Mouse (Mus musculus) limb, embryonic 11.5 days (tissue): Measurements from ENCODE around the gene Metap1. TPM values are rescaled to one million over a fixed set of nuclear protein-coding genes. Genes with fewer than 3 reads are reported as not detected.

Experiments used
- ATAC-seq: fragments of 200-750 bp; cut with Nextera tagmentation; 2 replicates; pipeline ENCODE4 v1.8.0; 2017; ENCODE audit warnings: low read depth; ENCODE audit not compliant: insufficient number of reproducible peaks, low FRiP score, low TSS enrichment
- DNase-seq: peaks from one replicate; pipeline ENCODE4 v3.0.0-alpha.2; 2015; ENCODE audit warnings: low spot score
- H3K27ac ChIP-seq: fragments of 300-500 bp; sonication (generic); replicated peaks from 2 replicates; pipeline ENCODE4 v1.5.1; 2014; ENCODE audit warnings: low read depth, mild to moderate bottlenecking, low read length
- H3K27me3 ChIP-seq: fragments of 300-500 bp; sonication (generic); 2 replicates; pipeline ENCODE4 v1.6.1; 2014; ENCODE audit warnings: mild to moderate bottlenecking, low read length, mixed read lengths; ENCODE audit not compliant: control insufficient read depth, insufficient read depth
- H3K36me3 ChIP-seq: fragments of 300-500 bp; sonication (generic); 2 replicates; pipeline ENCODE4 v1.6.1; 2014; ENCODE audit warnings: mild to moderate bottlenecking, low read length, moderate library complexity, mixed read lengths; ENCODE audit not compliant: control insufficient read depth, insufficient read depth
- H3K4me1 ChIP-seq: fragments of 300-500 bp; sonication (generic); 2 replicates; pipeline ENCODE4 v1.6.1; 2014; ENCODE audit warnings: low read length, mixed read lengths; ENCODE audit not compliant: control insufficient read depth, insufficient read depth
- H3K4me2 ChIP-seq: fragments of 300-500 bp; sonication (generic); 2 replicates; pipeline ENCODE4 v1.6.1; 2014; ENCODE audit warnings: low read depth, mild to moderate bottlenecking, moderate library complexity; ENCODE audit not compliant: severe bottlenecking
- H3K4me3 ChIP-seq: fragments of 300-500 bp; sonication (generic); 2 replicates; pipeline ENCODE4 v1.5.1; 2014; ENCODE audit warnings: low read depth, low read length
- H3K9ac ChIP-seq: fragments of 300-500 bp; sonication (generic); 2 replicates; pipeline ENCODE4 v1.6.1; 2014; ENCODE audit warnings: mild to moderate bottlenecking, low read length
- H3K9me3 ChIP-seq: fragments of 300-500 bp; sonication (generic); 2 replicates; pipeline ENCODE4 v1.6.1; 2016; ENCODE audit warnings: low read length; ENCODE audit not compliant: control insufficient read depth
- WGBS: fragments of 180-500 bp; shearing (Covaris S2); extraction: QIAGEN DNeasy Blood & Tissue Kit; methylation state at CpG from one replicate; pipeline ENCODE4 v1.1.7; 2014; 5-methylcytosine and 5-hydroxymethylcytosine counted together
- polyA plus RNA-seq: library from polyadenylated mRNA; unstranded; fragments of >200 nt; fragmentation: Nextera tagmentation; extraction: Ambion mirVana; gene quantifications from 2 replicates; pipeline ENCODE4 v1.2.1, GENCODE M21; 2014

Metap1 gene
- polyA plus RNA-seq, 1 experiment from 2014 or later = 55.3 TPM

- no peaks in the 10 kb centered on the region for H3K9me3 ChIP-seq
- no peak overlapping the region for H3K4me2 ChIP-seq
- H3K27ac ChIP-seq = no peak overlapping the region
- no peaks in the 10 kb centered on the region for H3K27me3 ChIP-seq
- H3K9ac ChIP-seq = no peak overlapping the region
- no peak for DNase-seq
- H3K36me3 ChIP-seq = no peaks in the 10 kb centered on the region
- no peak for ATAC-seq
- H3K4me3 ChIP-seq = no peak overlapping the region
- H3K4me1 ChIP-seq = no peaks in the 10 kb centered on the region
- WGBS = 42% methylated on average over 1 of the region's 1 CpGs
These were observed 5.2 kb upstream of the Metap1 start for GRCm38 (mm10) chr3:138494565-138494964.

DNA sequence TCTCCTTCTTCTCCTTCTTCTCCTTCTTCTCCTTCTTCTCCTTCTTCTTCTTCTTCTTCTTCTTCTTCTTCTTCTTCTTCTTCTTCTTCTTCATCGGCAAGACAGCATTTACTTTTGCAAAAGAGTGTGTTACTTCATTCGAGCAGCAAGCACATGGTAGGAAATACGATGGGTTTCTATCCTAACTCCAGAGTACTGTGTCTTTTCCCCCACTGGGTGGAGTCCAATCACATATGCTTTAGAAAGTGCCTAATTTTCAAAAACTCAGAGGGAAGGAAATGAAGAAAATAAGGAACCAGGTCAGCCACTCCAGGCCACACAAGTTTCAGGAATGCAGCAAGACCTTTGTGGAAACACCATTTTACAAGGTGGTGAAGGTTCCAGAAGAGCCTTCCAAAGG is 4.4 kb upstream of the Metap1 start:
- no peak overlapping the region for H3K4me3 ChIP-seq
- ATAC-seq (no peak), DNase-seq (no peak)
- 83% methylated on average over 3 of the region's 3 CpGs for WGBS
- H3K4me1 ChIP-seq = no peaks in the 10 kb centered on the region
- H3K36me3 ChIP-seq = no peaks in the 10 kb centered on the region
- H3K4me2 ChIP-seq = no peak overlapping the region
- H3K9me3 ChIP-seq = no peaks in the 10 kb centered on the region
- H3K27me3 ChIP-seq = no peaks in the 10 kb centered on the region
- no peak overlapping the region for H3K27ac ChIP-seq
- H3K9ac ChIP-seq = no peak overlapping the region

DNA sequence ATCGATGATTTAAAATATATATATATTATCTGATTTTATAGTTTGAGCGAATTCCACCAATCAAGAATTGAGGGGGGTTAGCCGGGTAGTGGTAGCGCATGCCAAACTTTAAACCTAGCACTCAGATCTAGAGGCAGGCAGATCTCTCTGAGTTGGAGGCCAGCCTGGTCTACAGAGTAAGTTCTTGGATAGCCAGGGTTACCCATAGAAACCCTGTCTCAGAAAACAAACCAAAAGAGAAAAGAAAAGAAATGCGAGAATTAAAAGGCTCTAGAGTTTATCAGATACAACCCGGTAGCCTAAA is 671 bp upstream of the Metap1 start:
- 26% methylated on average over 6 of the region's 6 CpGs for WGBS
- no peaks in the 10 kb centered on the region for H3K4me1 ChIP-seq
- no peaks in the 10 kb centered on the region for H3K9me3 ChIP-seq
- ATAC-seq (no peak), DNase-seq (no peak)
- peak overlapping the region; percentile 49 for H3K9ac ChIP-seq
- H3K27me3 ChIP-seq = no peaks in the 10 kb centered on the region
- H3K4me3 ChIP-seq = peak overlapping the region; percentile 84
- peak overlapping the region; percentile 54 for H3K4me2 ChIP-seq
- H3K36me3 ChIP-seq = peaks cover 6% of the 10 kb centered on the region; the same call in 1 of the 2 replicates
- H3K27ac ChIP-seq = no peak overlapping the region

DNA sequence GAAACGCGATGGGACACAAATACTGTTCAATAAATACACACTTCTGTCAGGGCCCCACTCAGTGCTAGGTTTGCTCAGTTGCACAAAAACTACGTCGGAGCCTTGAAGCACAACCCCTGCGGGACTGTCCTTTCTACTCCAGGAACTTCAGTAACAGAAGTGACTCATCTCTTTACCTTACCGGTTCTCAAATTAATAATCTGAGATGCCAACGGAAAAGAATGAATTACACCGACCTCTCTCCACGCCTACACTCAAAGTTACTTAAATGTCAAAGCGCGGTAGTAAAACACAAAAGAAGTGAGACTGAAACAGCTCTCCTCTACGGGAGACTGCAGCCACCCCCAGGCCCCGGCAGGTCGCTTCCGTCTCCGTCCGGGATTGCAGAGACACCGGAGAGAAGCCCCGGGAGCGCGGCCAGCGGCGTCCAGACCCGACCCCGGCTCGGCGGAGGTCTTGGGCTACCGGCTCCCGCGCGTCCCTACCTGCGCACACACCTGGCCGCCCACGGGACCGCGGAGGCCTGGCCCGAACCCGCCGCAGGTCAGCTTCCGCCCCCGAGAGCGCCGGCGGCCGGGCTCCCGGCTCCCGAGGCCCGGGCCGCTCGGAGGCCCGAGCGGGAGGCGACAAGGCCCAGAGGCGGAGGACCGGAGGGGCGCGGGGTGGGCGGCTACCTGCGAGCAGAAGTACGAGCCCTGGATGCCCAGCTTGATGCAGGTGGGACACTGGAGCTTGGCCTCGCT is 560 bp downstream of the Metap1 start:
- Histone ChIP-seq H3K4me2 (peak overlapping the region; percentile 81), H3K4me3 (peak overlapping the region; percentile 84), H3K27me3 (no peaks in the 10 kb centered on the region), H3K36me3 (peaks cover 11% of the 10 kb centered on the region; the same call in 1 of the 2 replicates), H3K4me1 (no peaks in the 10 kb centered on the region), H3K9ac (peak overlapping the region; percentile 77), H3K9me3 (no peaks in the 10 kb centered on the region), H3K27ac (0 out of 2 replicates have a peak overlapping the region, but pooled peaks have one; percentile 47)
- ATAC-seq (no peak; the same call in 1 of the 2 replicates), DNase-seq (no peak)
- under 1% methylated on average over 56 of the region's 61 CpGs for WGBS

- Histone ChIP-seq H3K9me3 (no peaks in the 10 kb centered on the region), H3K4me1 (no peaks in the 10 kb centered on the region), H3K36me3 (peaks cover 21% of the 10 kb centered on the region), H3K27ac (no peak overlapping the region), H3K9ac (no peak overlapping the region), H3K4me3 (no peak overlapping the region), H3K4me2 (no peak overlapping the region), H3K27me3 (no peaks in the 10 kb centered on the region)
- ATAC-seq = no peak
- 91% methylated on average over 2 of the region's 2 CpGs for WGBS
- no peak for DNase-seq
These were observed 6.1 kb downstream of the Metap1 start for GRCm38 (mm10) chr3:138483240-138483639.

GRCm38 (mm10) chr3:138481526-138482284 is 7.6 kb downstream of the Metap1 start:
- H3K9me3 ChIP-seq = no peaks in the 10 kb centered on the region
- peaks cover 21% of the 10 kb centered on the region for H3K36me3 ChIP-seq
- no peak overlapping the region for H3K9ac ChIP-seq
- no peak overlapping the region for H3K4me2 ChIP-seq
- ATAC-seq = no peak
- no peak overlapping the region for H3K4me3 ChIP-seq
- no peaks in the 10 kb centered on the region for H3K4me1 ChIP-seq
- DNase-seq = no peak
- 88% methylated on average over 14 of the region's 14 CpGs for WGBS
- H3K27me3 ChIP-seq = no peaks in the 10 kb centered on the region
- no peak overlapping the region for H3K27ac ChIP-seq

- 92% methylated on average over 8 of the region's 8 CpGs for WGBS
- H3K4me3 ChIP-seq = no peak overlapping the region
These were observed 9.8 kb downstream of the Metap1 start for GRCm38 (mm10) chr3:138479489-138479888.

GRCm38 (mm10) chr3:138471066-138471465 is 18.2 kb downstream of the Metap1 start:
- Histone ChIP-seq H3K9ac (no peak overlapping the region), H3K27me3 (no peaks in the 10 kb centered on the region), H3K4me1 (no peaks in the 10 kb centered on the region), H3K36me3 (peaks cover 10% of the 10 kb centered on the region; the same call in 1 of the 2 replicates), H3K9me3 (no peaks in the 10 kb centered on the region), H3K4me2 (no peak overlapping the region), H3K4me3 (no peak overlapping the region), H3K27ac (no peak overlapping the region)
- ATAC-seq (no peak), DNase-seq (no peak)
- 81% methylated on average over 3 of the region's 3 CpGs for WGBS

More at GRCm38 (mm10) chr3:138479489-138479888, 9.8 kb downstream of the Metap1 start:
- H3K4me1 ChIP-seq = no peaks in the 10 kb centered on the region
- peaks cover 11% of the 10 kb centered on the region for H3K36me3 ChIP-seq
- no peak overlapping the region for H3K27ac ChIP-seq
- no peak overlapping the region for H3K9ac ChIP-seq
- H3K9me3 ChIP-seq = no peaks in the 10 kb centered on the region
- no peaks in the 10 kb centered on the region for H3K27me3 ChIP-seq
- H3K4me2 ChIP-seq = no peak overlapping the region
- DNase-seq (no peak), ATAC-seq (no peak)
